Mouse (Mus musculus): ENCODE results near the gene Doxl2.

DNA sequence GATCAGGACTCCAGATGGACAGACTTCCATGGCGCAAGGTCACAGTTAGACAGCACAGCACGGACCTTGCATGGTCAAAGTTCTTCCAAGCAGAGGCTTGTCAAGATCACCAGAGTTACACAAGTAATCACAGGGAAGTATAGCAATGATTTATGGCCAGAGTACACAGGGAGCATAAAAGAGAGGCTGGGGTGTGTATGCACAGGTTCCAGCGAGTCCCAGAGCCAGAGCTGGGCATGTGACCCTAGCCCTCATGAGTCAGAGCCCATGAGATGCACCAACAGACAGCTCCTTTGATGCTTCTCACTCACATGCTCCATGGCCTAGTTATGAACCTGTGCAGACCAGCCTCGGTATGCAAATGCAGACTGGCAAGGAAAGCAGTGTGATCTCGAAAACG is 53.3 kb downstream of the Doxl2 start:
- TF ChIP-seq CTCF (IDR thresholded peaks at IDR 0.05; ENCODE audit: insufficient read depth, low read depth, low read length), result no peak
- no peak for TF ChIP-seq POLR2A (IDR thresholded peaks at IDR 0.05; ENCODE audit: insufficient read depth, low read depth, low read length)

Data from olfactory bulb, adult 2 months (tissue).